Mouse (Mus musculus) forebrain, embryonic 15.5 days (tissue): ENCODE results near the gene Slc25a13. TPM values are rescaled to one million over a fixed set of nuclear protein-coding genes. Genes with fewer than 3 reads are reported as not detected.
"Not testable (repeated sequence)": the region's sequence is repeated elsewhere in the genome, so short reads cannot be mapped to it uniquely, and the experiment has no call there.

Experiments used
- ATAC-seq: fragments of 200-750 bp; cut with Nextera tagmentation; replicated peaks from 2 replicates; pipeline ENCODE4 v1.8.0; 2017; ENCODE audit warnings: mild to moderate bottlenecking, moderate TSS enrichment, moderate library complexity
- H3K27ac ChIP-seq: fragments of 300-500 bp; sonication (generic); replicated peaks from 2 replicates; pipeline ENCODE4 v1.5.1; 2015; ENCODE audit warnings: mild to moderate bottlenecking, inconsistent platforms
- H3K27me3 ChIP-seq: fragments of 300-500 bp; sonication (generic); 2 replicates; pipeline ENCODE4 v1.6.1; 2015; ENCODE audit warnings: inconsistent platforms
- H3K36me3 ChIP-seq: fragments of 300-500 bp; sonication (generic); 2 replicates; pipeline ENCODE4 v1.6.1; 2015; ENCODE audit warnings: mild to moderate bottlenecking, inconsistent platforms
- H3K4me1 ChIP-seq: fragments of 300-500 bp; sonication (generic); 2 replicates; pipeline ENCODE4 v1.6.1; 2015; ENCODE audit warnings: inconsistent platforms
- H3K4me2 ChIP-seq: fragments of 300-500 bp; sonication (generic); replicated peaks from 2 replicates; pipeline ENCODE4 v1.6.1; 2015; ENCODE audit warnings: mild to moderate bottlenecking, inconsistent platforms
- H3K4me3 ChIP-seq: fragments of 300-500 bp; sonication (generic); 2 replicates; pipeline ENCODE4 v1.5.1; 2015; ENCODE audit warnings: mild to moderate bottlenecking, inconsistent platforms
- H3K9ac ChIP-seq: fragments of 300-500 bp; sonication (generic); replicated peaks from 2 replicates; pipeline ENCODE4 v1.6.1; 2015; ENCODE audit warnings: mild to moderate bottlenecking, inconsistent platforms
- H3K9me3 ChIP-seq: fragments of 300-500 bp; sonication (generic); 2 replicates; pipeline ENCODE4 v1.6.1; 2016; ENCODE audit warnings: inconsistent platforms
- WGBS: fragments of 180-500 bp; shearing (Covaris S2); methylation state at CpG from one replicate; pipeline ENCODE4 v1.1.7; 2015; ENCODE audit warnings: mixed read lengths; 5-methylcytosine and 5-hydroxymethylcytosine counted together
- polyA plus RNA-seq: library from polyadenylated mRNA; unstranded; fragments of >200 nt; fragmentation: Nextera tagmentation; extraction: Ambion mirVana; gene quantifications from 2 replicates; pipeline ENCODE4 v1.2.1, GENCODE M21; 2015

The Slc25a13 gene
- polyA plus RNA-seq, 1 experiment from 2014 or later: 9.9 TPM

DNA sequence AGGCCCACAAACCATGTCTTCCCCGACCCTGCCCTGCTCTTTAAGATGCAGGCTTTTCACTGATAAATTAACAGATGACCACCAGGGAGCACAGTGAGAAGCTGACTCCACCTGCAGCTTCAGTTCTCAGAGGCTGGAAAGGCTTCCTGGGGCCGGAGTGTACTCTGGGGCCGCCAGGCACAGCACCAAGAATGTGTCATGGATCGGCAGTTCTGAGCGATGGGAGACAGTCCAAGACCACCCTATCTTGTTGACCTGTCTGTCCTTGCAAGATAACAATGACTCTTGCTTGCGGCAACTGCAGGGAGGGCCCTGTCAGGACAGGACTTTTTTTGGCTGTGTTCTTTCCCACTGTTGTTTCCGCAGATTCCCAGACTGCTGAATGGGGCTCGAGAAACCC, 33.4 kb downstream of the Slc25a13 start:
- Histone ChIP-seq H3K4me3 (no peak overlapping the region), H3K27me3 (no peaks in the 10 kb centered on the region), H3K4me1 (no peaks in the 10 kb centered on the region), H3K4me2 (no peak overlapping the region), H3K9ac (no peak overlapping the region), H3K9me3 (no peaks in the 10 kb centered on the region), H3K36me3 (no peaks in the 10 kb centered on the region), H3K27ac (no peak overlapping the region)
- ATAC-seq: no peak
- 56% methylated on average over 8 of the region's 8 CpGs for WGBS

DNA sequence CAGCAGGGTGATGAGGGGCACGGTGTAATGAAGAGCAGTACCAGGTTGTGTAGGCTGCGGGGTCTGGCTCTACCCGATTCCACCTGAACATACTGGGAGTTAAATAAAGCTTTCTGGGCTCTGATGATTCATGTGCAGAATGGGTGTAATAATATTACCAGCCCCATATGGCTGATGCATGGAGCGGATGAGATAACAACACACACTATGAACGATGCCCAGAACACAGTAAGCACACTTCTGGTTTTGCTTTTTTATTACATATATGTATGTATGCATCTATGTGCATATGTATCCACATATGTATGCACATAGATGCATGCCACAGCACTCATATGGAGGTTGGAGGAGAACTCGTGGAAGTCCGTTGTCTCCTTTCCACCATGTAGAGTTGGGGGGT, 34.8 kb downstream of the Slc25a13 start:
- H3K9ac ChIP-seq: no peak overlapping the region
- no peaks in the 10 kb centered on the region for H3K9me3 ChIP-seq
- ATAC-seq: no peak
- no peak overlapping the region for H3K4me3 ChIP-seq
- H3K27ac ChIP-seq: no peak overlapping the region
- H3K27me3 ChIP-seq: no peaks in the 10 kb centered on the region
- no peak overlapping the region for H3K4me2 ChIP-seq
- WGBS: 88% methylated on average over 7 of the region's 7 CpGs
- no peaks in the 10 kb centered on the region for H3K36me3 ChIP-seq
- H3K4me1 ChIP-seq: no peaks in the 10 kb centered on the region

DNA sequence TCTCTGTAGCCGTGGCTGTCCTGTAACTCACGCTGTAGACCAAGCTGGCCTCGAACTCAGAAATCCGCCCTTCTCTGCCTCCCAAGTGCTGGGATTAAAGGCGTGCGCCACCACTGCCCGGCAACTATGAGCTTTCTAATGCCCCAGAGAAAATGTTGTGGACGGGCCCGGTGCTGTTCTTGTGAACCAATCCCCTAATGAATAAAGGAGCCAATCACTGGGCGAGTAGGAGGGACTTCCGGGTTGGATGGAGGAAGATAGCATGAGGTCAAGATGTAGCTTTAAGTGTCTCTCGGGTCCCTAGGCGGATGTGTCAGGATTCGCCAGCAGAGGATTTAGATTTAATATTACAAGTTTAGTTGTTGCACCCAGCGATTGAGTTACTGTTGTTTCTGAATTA, 38.6 kb downstream of the Slc25a13 start:
- not testable (repeated sequence) for H3K27me3 ChIP-seq, ATAC-seq, H3K9ac ChIP-seq, H3K36me3 ChIP-seq, H3K4me3 ChIP-seq, H3K4me2 ChIP-seq, H3K9me3 ChIP-seq, H3K27ac ChIP-seq
- 94% methylated on average over 15 of the region's 15 CpGs for WGBS
- peaks cover 19% of the 10 kb centered on the region for H3K4me1 ChIP-seq

DNA sequence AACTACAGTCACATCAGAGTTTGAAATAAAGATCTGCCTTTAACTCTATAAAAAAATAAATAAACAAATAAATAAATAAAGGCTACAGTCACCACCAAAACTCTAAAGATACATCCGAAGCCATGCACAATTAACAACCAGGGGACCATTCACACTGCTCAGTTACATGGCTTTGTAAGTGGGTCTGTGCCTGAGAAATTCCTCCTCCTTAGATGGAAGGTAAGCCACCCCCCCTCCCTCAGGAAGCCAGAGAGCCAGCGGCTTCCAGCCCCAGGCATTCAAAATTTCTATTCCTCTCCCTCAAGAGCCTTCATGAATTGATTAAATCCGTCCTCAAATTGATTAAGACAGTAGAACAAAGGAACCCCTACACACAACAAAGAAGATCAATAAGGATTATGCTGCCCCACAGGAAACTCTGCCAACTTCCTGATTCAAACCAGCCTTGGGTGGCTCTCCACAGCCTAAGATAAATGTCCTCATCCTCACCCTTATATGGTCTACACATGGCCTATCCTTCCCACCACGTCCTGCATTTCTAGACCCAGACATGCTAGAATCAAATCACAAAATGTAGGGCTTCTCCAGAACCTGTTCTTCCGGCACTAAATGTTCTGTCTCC, 41.5 kb downstream of the Slc25a13 start:
- Histone ChIP-seq H3K27me3 (no peaks in the 10 kb centered on the region), H3K9me3 (no peaks in the 10 kb centered on the region), H3K4me2 (no peak overlapping the region), H3K9ac (no peak overlapping the region), H3K27ac (no peak overlapping the region), H3K36me3 (no peaks in the 10 kb centered on the region), H3K4me3 (no peak overlapping the region), H3K4me1 (peaks cover 27% of the 10 kb centered on the region)
- 33% methylated on average over 5 of the region's 5 CpGs for whole genome bisulfite sequencing
- no peak for ATAC-seq

DNA sequence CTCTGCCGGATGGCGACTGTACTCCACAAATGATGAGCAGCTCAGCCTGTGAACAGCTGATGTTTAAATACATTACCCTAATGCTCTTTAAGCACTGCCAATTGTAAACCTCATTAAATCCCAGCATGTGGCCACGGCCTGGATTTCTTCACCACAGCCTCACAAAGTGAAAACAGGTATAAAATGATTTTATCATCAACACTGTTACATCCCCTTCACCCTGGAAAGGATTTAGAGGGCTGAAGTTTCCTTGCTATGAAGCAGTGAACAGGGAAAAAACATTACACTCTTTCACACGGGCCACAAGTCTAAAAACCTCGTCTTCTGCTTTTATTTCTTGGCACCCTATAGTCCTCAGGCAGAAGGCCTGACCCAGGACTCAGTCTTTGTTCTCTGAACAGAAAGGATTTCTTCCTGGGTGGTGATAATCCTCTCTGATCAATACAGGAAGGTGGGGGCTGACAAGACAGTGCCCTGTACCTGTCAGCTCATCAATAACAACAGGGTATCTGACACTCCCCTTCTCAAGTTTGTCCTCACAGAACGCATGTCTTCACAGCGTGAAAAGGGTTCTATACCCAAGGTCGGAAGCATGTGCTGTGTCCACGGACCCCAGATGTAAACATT, 42.9 kb downstream of the Slc25a13 start:
- Histone ChIP-seq H3K27me3 (no peaks in the 10 kb centered on the region), H3K9me3 (no peaks in the 10 kb centered on the region), H3K4me1 (peaks cover 30% of the 10 kb centered on the region), H3K9ac (no peak overlapping the region), H3K4me3 (no peak overlapping the region), H3K27ac (peak overlapping the region; percentile 76), H3K4me2 (peak overlapping the region; percentile 17), H3K36me3 (no peaks in the 10 kb centered on the region)
- WGBS: 8% methylated on average over 9 of the region's 9 CpGs
- ATAC-seq: peak; percentile 78

DNA sequence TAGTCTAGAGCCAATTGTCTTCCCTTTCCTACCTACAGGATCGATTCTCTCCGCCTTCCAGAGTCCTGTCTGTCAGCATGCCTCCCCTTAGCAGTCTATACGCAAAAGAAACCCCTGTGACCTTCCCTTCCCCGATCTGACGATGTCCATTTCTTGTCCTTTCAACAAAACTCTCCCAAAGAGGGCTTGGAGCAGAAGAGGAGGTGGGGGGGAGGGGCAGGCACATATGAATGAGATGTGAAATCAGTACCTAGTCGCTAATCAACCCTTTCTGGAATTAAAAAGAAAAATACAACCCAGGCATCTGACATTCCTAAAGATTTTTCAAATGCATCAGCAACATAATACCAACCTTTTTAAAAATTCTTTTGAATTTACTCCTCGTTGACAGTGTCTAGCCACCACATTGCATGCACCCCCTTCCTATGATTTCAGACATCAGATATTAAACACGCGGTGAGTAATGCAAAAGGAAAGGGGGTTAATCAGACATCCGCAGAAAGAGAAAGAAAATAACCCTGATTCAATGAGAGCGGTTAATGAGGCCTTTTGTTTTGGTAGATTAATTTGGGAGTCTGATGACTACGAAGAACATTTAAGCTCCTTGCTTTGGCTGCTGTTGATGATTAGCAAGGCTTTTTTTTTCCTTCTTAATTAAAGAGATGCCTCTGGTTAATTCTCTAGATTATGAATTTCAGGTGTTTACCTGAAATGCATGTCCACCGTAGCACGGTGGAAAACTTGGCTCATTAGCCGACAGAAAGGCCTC, 43.6 kb downstream of the Slc25a13 start:
- Histone ChIP-seq H3K27me3 (no peaks in the 10 kb centered on the region), H3K9ac (no peak overlapping the region), H3K9me3 (no peaks in the 10 kb centered on the region), H3K4me2 (peak overlapping the region; percentile 17), H3K36me3 (no peaks in the 10 kb centered on the region), H3K4me1 (peaks cover 37% of the 10 kb centered on the region), H3K27ac (peak overlapping the region; percentile 76), H3K4me3 (no peak overlapping the region)
- WGBS: 9% methylated on average over 15 of the region's 15 CpGs
- ATAC-seq: peak; percentile 55

DNA sequence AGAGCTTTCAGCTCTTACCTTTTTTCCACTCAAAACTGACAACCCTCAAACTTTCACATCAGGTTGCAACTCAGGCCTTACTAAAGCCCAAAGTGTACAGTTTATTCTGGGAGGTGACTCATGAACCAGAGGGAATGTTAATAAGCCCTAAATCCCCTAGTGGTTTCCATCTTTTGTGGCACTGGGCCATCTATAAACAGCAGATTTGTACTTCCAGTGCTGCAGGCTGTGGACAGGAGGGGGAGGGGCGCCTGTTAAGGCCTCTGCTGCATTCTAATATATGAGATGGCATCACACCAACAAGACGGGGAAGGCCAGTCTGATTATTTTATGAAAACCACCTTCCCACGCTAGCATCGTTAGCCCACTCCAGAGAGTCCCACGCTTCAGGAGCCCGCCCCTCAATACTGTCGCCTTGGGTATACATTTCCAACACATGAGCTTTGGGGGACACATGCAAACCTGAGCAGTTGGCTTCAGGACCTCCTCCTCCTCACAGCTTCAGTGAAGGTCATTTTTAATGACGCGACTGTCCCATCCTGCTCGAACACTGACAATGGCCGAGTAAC, 48.3 kb downstream of the Slc25a13 start:
- Histone ChIP-seq H3K4me3 (no peak overlapping the region), H3K36me3 (no peaks in the 10 kb centered on the region), H3K4me1 (peaks cover 44% of the 10 kb centered on the region), H3K9ac (no peak overlapping the region), H3K27me3 (no peaks in the 10 kb centered on the region), H3K27ac (peak overlapping the region; percentile 6; the same call in 1 of the 2 replicates), H3K4me2 (no peak overlapping the region), H3K9me3 (no peaks in the 10 kb centered on the region)
- WGBS: 40% methylated on average over 11 of the region's 11 CpGs
- peak; percentile 54 for ATAC-seq

DNA sequence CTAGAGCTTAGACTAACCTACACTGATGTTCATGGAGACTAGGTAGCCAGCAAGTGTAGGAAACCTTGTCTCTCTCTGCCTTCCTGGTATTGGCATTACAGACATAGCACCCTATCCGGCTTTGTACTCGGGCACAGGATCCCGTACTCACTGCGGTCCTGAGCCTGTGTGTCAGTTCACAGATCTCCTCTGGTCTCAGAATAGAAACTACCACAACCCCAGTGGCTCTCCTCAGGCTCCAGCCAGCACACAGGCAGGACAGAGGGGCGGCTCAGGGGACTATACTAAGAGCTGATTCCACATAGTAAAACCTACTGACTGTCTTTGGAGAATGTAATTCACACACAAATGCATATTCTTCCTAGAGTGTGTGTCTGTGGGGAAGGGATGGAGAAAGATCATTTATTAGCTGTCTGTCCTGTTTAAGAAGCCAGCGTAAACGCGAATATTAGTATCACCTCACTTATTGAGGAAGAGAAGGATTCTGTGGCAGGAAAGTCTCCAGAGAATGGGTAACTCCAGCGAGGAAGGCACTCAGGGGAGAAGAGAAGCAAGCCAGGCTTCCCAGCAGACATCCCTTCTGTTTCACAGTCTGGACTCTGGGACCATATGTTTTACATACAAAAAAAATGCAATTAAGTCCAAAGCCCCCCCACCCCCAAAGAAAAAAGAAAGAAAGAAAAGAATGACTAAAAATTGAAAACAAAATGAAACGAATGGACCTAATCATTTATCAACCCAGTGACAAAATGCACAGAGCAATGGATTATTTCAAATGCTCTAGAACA, 49.4 kb downstream of the Slc25a13 start:
- Histone ChIP-seq H3K27ac (peak overlapping the region; percentile 35; the same call in 1 of the 2 replicates), H3K9me3 (no peaks in the 10 kb centered on the region), H3K9ac (no peak overlapping the region), H3K4me3 (no peak overlapping the region), H3K36me3 (no peaks in the 10 kb centered on the region), H3K27me3 (no peaks in the 10 kb centered on the region), H3K4me1 (peaks cover 44% of the 10 kb centered on the region), H3K4me2 (no peak overlapping the region)
- WGBS: 83% methylated on average over 10 of the region's 10 CpGs
- ATAC-seq: no peak

DNA sequence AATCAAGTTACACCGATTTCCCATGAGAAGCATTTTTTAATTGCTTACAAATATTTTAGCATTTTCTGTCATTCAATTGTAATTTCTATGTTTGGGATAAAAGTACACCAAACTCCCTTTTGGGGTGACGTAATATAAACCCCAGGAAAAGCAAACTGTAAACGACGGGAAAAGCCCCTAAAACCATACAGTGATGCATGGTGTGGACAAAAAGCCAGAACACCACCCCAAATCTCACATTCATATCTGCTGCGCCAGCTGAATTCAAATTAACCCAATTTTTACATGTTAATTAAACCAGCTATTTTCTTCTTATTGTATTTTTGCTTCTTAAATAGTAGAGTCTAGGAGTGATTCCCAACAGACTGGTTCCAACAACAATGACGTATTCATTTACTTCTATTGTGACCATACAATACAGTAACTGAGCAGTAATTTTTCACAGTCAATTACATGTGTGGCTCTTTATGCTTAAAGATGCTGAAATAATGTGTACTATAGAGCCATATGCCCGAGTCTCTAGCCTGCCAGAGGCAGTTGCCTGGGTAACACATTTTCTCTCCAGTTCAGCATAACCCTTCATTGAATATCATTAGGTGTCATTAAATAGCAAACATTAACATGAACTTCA, 53.9 kb downstream of the Slc25a13 start:
- Histone ChIP-seq H3K4me3 (no peak overlapping the region), H3K9ac (no peak overlapping the region), H3K4me1 (peaks cover 50% of the 10 kb centered on the region), H3K27me3 (no peaks in the 10 kb centered on the region), H3K4me2 (peak overlapping the region; percentile 29; the same call in 1 of the 2 replicates), H3K9me3 (no peaks in the 10 kb centered on the region), H3K27ac (peak overlapping the region; percentile 80), H3K36me3 (no peaks in the 10 kb centered on the region)
- peak; percentile 92 for ATAC-seq
- WGBS: 11% methylated on average over 7 of the region's 7 CpGs

DNA sequence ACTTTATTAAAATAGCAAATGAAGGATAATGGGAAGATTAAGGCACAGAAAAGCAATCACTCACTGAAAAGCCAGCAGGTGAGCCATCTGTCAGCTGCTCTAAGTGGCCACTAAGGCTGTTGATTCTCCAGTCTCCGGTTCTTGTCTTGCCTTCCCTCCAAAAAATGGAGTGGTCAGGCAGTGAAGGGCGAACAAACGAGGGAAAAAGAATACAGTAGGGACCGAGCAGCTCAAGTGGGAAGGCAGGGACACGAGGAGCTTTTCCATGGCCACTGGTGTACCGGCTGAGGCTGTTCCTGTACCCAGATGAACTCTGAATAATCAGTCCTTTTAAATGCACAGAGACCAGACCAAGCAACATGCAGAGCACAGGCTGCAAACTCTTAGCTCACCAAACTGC, 54.8 kb downstream of the Slc25a13 start:
- H3K27me3 ChIP-seq: no peaks in the 10 kb centered on the region
- H3K9me3 ChIP-seq: no peaks in the 10 kb centered on the region
- H3K4me3 ChIP-seq: no peak overlapping the region
- 0 out of 2 replicates have a peak overlapping the region, but pooled peaks have one; percentile 3 for H3K4me2 ChIP-seq
- H3K4me1 ChIP-seq: peaks cover 42% of the 10 kb centered on the region
- WGBS: 8% methylated on average over 6 of the region's 6 CpGs
- H3K9ac ChIP-seq: no peak overlapping the region
- ATAC-seq: peak; percentile 17; the same call in 1 of the 2 replicates
- peak overlapping the region; percentile 80 for H3K27ac ChIP-seq
- no peaks in the 10 kb centered on the region for H3K36me3 ChIP-seq

DNA sequence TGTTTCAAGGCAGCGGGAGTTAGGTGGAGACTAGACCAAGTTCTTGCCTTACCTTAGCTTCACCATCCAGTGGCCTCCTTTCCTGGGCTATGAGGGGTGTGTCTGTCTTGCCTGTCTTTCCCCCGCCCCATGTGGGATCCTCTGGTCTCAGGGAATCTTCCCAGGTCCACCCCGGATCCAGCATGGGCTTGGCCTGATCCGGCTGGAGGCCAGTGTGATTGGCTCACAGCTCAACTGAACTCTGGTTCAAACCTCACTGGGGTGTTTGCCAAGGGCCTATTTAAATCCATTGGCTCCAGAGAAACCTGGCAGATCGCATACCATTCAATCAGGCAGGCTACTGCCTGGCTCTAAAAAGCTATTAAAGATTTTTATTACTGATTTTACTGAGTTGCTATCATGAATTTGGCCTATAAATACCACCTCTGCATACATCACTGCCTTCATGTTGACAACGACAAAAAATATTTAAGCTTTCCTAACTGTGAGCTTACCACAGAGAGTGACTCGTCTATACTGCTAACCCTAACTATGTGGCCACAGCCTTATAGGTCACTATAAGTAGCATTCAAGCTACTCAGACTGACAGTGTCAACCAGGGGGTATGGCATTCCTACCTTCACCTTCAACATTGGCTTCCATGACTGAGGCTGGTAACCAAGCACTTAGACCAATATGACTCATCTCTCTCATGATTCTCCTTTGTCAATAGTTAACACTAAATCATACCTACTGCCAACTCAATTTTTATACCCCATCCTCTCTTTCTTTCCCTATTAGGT, 56.1 kb downstream of the Slc25a13 start:
- no peak overlapping the region for H3K27ac ChIP-seq
- 79% methylated on average over 7 of the region's 7 CpGs for WGBS

More for the DNA sequence above, 56.1 kb downstream of the Slc25a13 start:
- no peaks in the 10 kb centered on the region for H3K36me3 ChIP-seq
- no peak overlapping the region for H3K4me3 ChIP-seq
- H3K27me3 ChIP-seq: no peaks in the 10 kb centered on the region
- H3K9me3 ChIP-seq: no peaks in the 10 kb centered on the region
- H3K9ac ChIP-seq: no peak overlapping the region
- no peak for ATAC-seq
- no peak overlapping the region for H3K4me2 ChIP-seq
- peaks cover 40% of the 10 kb centered on the region for H3K4me1 ChIP-seq
